Mouse (Mus musculus): ENCODE results near the gene Ap4b1.

Gene Ap4b1

DNA sequence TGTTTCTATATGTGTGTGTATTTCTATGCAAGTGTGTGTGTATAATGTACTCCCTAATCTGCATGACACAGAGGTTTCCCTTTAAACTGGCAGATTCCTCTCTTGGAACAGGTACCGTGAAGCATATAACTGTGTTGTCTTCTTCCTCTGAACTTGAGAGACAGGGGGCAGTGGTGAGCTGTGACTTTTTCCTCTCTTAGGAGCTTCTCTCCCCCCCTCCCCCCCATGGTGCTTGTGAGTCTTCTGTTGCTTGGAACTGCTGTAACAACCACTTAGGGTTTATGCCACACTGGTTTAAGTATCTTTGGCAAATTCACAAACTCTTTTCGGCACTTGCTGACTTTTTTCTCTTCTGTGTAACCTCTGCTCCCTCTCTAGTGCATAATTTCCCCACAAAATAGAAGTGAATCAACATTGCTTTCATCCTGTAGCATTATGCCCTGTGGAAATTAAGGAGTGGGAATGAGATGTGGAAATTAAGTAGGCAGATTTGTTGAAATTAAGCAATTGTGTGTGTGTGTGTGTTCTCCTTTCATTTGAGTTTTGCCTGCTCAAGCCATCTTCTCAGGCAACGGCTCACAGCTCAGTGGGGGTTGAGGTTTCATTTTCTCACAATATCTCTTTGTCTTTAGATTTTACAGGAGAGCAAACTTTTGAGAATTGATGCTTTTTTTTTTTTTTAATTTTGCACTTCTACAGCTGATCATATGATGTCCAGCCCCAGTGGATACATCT, 43.4 kb downstream of the Ap4b1 start:
- in situ Hi-C loops (cut with MboI, MseI), result loop anchor here (5.0 kb wide), 1 partner anchor 35 kb away; no protein-coding TSS in a partner anchor

DNA sequence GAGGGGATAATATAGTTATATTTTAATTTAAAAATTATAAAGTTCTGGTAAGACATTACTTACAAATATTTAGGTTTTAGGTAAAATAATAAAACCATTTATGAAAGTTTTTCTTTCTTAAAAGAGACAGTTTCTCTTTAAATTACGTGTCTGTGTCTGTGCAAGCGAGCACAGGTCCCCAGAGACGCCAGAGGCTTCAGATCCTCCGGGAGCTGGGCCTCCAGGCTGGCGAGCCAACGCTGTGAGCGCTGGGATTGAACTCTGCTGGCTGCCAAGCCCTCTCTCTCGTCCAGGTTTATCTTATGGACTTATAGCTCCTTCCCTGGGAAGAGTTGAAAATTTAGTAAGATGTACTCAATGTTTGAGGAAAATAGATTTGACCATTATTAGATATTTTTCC, 44.5 kb downstream of the Ap4b1 start:
- in situ Hi-C loops (cut with MboI, MseI), result loop anchor here (5.0 kb wide), 1 partner anchor 33 kb away; no protein-coding TSS in a partner anchor

DNA sequence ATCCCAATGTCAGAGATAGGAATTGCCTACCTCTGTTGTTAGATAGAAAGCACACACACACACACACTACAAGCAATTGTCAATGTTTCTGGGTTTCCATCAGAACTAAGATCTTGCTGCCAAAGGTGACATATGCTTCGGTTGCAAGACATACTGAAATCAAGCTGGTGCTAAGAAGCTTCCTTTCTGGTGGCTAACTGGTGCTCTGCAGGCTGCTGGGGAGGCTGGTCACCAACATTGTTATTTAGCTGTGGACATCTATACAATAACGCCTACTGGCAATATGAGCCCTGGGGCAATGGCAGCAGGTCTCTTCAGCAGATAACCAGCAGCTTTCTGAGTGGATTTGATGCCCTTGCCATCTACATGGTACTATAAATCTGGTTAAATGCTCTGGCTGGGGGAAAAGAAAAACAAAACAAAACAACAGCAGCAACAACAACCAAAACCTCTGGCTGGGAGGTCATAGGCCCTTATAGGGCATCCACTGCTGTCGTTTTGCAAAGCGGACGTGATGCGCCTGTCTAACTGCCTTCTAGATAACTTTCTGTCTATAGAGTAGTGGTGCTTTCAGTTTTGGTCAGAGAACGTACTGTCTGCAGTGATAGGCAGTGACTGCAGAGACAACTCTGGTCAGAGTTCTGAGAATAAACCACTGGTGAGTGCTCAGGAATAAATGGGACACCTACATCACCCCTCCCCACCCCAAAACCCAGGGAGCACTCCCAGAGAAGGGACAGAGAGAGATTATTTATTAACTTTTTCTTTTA, 47.9 kb downstream of the Ap4b1 start:
- in situ Hi-C loops (cut with MboI, MseI), result loop anchor here in 1 of 2 experiments (5.0 kb wide), 1 partner anchor 65 kb away; the partner anchor contains the start of gene Hipk1

DNA sequence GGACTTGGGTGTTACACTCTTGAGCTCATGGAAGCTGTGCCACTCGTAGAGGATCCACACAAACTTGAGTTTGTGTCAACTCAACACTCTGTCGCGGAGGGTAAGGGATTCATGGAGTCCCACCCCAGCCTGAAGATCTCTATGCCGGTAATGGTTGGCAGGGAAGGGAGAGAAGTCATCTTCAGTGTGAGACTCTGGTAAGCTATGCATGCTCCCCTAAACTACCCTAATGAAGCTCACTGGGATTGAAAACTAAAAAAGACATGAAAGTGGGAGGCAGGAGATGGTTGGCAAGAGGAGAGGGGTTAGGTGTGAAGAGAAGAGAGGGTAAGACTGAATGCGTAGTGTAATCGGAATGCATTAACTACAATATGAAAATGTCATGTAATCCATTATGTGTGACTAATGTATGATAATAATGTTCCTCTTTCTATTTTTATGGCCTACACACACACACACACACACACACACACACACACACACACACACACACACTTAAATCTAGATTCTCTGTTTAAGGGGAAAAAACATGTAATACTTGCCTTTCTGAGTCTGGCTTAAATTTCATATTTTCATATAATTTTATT, 48.8 kb downstream of the Ap4b1 start:
- in situ Hi-C loops (cut with MboI, MseI), result loop anchor here in 1 of 2 experiments (5.0 kb wide), 1 partner anchor 66 kb away; the partner anchor contains the start of gene Hipk1

DNA sequence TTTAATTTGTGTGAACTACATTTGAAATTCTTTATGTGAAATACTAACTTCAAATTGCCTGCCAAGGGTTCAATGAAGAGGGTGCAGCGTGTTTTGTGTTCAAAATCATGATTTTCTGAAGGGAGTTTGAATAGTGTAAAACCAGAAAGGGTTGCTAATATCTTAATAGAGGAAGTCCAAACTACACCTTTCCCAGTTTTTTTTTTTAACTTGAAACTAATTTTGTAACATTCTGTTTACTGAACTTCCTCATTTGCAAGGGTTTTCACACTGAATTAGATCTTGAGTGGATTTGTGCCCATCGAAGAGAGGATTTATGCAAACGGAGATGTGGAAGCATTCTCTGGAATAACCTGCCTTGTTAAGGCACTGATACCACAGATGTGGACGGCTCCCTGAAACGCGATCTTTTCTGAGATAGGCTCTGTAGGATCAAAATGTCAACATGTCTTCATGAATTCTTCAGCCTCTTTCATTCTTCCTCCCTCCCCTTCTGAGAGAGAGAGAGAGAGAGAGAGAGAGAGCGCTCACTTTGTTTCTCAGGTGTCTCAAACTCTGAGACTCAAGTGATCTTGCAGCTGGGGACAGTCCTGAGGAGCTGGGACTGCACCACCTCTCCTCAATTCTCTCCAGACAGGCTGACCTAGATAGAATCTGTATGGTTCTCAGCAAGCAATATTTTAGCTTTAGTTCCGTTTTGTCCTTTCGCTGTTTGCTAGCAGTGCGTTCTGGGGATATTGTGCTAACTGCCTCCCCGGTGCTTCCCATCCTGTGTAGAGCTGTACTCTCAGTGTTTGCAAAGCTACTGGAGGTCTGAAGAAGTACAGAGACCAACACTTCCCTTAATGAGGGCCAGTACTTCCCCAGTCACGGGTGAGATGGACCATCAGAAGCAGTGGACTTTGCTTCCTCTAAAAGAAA, 49.8 kb downstream of the Ap4b1 start, which contains the start of gene Ptpn22:
Gene Ptpn22 (plus strand): TSS at position 915 of the 921 bp plus-strand sequence.
- in situ Hi-C loops (cut with MboI, MseI), result loop anchor here in 1 of 2 experiments (5.0 kb wide), 1 partner anchor 67 kb away; the partner anchor contains the start of gene Hipk1

DNA sequence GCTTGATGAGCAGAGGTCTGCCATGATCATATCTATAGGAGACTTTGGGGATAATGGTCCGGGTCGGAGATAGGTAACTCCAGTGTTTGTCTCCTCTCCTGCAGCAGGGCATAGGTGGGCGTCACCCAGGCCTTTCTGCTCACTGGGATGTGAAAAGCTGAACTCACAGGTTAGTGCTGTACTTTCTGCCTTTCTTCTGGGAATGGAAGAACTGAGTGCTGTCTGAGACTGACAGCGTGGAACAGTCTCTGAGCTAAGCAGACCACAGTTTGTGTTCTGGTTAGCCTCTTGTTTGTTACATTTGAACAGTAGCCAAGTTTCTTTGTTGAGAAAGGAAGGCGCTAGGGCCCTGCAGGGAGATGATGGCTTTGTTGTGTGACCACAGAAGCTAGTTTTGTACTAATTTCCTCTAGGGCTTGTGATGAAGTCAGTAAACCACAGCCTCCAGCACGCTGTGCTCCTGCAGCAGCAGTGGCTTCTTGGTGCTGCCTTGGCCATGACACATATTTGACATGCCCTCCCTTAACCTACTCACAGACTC, 50.6 kb downstream of the Ap4b1 start:
- in situ Hi-C loops (cut with MboI, MseI), result loop anchor here in 1 of 2 experiments (5.0 kb wide), 1 partner anchor 68 kb away; the partner anchor contains the start of gene Hipk1

DNA sequence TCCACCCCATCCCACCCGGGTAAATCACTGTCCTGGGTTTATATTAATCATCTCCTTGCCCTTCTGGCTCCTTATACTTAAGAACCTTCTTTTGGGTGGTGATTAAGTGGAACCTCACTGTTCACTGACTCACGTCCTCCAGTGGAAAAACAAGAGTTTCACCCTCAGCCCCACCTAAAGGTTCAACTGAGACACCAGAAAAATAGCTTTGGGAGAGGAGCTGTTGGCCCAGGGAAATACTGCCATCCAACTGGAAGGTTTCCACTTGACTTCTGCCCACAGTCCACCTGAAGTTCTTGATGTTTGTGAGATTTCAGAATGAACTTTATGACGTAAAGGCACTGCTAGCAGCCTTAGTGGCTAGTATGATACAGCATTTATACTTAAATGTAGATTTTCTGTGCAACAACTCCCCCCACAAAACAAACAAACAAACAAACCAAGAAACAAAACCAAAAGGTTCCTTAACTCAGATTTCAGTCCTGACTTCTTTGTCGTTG, 53.5 kb downstream of the Ap4b1 start:
- in situ Hi-C loops (cut with MboI, MseI), result no loop called here

DNA sequence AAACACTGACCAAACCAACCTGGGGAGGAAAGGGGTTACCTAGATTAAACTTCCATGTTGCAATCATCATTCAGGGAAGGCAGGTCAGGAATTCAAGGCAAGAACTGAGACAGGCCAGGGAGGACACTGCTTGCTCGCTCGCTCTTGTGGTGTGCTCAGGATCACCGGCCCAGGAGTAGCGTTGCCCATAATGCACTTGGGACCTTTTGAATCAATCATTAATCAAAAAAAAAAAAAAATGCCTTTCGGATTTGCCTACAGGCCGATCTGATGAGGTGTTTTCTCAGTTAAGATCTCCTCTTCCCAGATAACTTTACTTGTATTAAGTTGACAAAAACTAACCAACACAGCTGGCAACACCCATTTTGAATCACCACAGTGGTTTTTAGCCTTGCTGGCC, 54.9 kb downstream of the Ap4b1 start:
- in situ Hi-C loops (cut with MboI, MseI), result no loop called here

DNA sequence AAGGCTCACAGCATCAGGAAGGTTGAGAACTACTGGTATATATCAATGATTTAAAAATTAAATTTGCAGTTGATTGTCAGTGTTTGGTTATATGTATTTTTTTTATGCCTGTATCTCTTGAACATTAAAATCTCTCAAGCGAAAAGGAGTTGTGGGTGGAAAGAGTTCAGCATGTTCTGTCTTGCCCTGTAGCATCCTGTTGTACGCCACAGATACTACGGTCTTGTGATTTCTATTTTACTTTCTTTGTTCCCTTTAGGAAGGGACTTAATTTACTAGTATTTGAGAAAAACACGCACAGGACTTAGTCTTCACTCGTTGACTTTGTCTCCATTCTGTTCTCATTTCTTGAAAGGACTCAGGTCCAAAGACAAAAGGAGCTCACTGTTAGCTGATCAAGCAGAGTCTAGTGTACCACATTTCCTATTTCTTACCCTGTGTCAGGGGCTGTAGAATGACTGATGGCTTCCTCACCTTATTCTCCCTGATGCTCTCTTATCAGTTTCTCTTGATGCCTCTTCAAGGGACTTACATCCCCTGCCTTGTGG, 58.2 kb downstream of the Ap4b1 start:
- in situ Hi-C loops (cut with MboI, MseI), result no loop called here

DNA sequence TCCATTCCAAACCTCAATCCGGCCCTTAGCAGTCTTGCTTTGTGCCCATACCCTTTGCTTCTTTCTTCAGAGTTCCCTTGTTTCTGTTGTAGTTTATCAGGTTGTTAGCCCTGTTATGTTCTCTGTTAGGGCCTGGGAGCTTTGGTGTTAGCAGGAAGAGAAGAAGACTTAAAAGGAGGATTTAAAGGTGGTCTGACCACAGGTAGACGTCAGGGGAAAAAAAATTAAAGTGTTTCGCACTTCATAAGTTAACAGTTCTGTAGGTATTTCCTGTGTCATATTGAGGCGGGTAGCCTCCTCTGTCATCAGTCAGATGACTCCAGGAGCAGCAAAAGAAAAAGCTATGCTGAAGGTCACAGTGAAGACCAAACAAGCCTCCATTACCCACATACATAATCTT, 58.7 kb downstream of the Ap4b1 start:
- in situ Hi-C loops (cut with MboI, MseI), result no loop called here
